Mouse (Mus musculus): ENCODE measurements around the gene Sarm1.

Gene Sarm1

DNA sequence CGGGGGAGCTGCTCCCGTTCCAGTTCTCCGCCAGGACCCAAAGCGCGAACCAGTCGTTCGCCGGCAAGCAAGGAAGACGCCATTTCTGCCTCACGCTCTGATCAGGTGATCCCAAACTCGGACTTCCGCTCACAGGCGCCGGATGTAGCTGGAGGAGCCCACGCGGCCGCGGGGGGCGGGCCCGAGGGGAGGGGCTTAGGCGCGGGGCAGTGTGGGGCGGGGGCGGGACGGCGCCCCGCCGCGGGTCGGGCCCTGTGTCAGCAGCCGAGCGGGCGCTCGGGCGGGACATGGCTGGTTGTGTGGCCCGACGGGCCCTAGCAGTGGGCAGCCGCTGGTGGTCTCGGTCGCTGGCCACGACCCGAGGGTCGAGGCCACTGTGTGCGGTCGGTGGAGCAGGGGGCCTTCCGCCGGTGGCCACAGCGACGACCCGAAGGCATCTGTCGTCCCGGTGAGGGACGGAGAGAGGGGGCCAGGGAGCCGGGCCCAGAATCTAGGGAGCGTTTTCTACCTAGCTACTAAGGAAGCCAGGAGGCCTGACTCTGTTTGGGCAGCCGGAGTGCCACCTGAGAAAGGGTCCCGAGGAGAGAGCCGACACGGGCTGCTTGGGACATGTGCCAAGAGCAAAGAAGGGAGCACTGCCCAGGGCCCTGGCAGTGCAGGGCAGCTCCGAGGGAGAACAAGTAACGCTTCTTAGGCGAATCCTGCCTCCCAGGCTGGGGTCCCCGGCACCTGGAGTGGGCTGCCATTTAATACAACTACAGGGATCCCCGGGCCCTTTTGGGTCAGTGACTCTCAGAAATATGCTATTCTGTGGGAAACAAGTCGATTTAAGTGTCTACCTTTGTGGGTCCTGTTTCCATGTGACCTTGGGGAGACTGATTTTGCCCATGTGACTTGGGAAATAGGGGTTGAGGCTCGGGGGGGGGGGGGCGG is 14.7 kb upstream of the Sarm1 start, which contains the start of the genes Tmem199 and Poldip2:
Gene Tmem199 (minus strand): TSS at position 148 of the 933 bp plus-strand sequence.
Gene Poldip2 (plus strand): TSS at position 169 of the 933 bp plus-strand sequence.
- DNase-seq (ENCODE audit: low spot score), result peak; percentile 90

DNA sequence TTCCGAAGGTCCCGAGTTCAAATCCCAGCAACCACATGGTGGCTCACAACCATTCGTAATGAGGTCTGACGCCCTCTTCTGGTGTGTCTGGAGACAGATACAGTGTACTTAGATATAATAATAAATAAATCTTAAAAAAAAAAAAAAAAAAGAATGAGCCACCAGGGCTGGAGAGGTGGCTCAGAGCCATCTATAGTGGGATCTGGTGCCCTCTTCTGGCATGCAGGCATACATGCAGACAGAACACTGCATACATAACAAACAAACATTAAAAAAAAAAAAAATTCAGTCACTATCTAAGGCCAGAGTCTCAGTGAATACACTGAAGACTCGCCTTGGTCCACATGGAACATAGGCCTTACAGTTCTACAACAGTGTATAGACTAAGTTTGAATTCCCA is 11.6 kb upstream of the Sarm1 start:
- no peak for DNase-seq (ENCODE audit: low spot score)

DNA sequence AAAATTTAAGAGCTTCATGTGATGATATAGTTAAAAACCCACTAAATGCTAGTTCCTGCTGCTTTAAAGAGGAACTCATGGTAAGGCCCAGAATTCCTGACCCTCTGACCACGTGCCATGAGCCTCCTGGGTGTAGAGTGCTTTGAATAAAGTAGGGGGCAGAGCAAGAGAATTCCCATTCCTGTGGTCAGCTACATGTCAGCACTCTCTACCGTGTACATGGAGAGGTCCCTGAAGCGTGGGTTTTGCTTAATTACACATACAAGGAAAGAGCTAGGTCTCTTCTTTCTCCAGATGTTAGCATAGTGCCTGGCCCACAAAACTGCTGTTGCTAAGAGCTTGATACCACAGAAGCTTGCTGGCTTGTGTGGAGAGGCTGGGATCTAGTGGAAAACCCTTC is 7.9 kb upstream of the Sarm1 start:
- DNase-seq (ENCODE audit: low spot score), result no peak

GRCm38 (mm10) chr11:78502909-78503650 is 5.5 kb upstream of the Sarm1 start, which contains the start of gene Sebox:
Sebox (plus strand) TSS chr11:78503447.
- no peak for DNase-seq (ENCODE audit: low spot score)

GRCm38 (mm10) chr11:78501529-78501928 is 4.0 kb upstream of the Sarm1 start:
- DNase-seq (ENCODE audit: low spot score), result no peak

GRCm38 (mm10) chr11:78500623-78501202 is 3.2 kb upstream of the Sarm1 start:
- no peak for DNase-seq (ENCODE audit: low spot score)

- DNase-seq (ENCODE audit: low spot score), result no peak
Measured at GRCm38 (mm10) chr11:78499543-78499942, 2.0 kb upstream of the Sarm1 start.

DNA sequence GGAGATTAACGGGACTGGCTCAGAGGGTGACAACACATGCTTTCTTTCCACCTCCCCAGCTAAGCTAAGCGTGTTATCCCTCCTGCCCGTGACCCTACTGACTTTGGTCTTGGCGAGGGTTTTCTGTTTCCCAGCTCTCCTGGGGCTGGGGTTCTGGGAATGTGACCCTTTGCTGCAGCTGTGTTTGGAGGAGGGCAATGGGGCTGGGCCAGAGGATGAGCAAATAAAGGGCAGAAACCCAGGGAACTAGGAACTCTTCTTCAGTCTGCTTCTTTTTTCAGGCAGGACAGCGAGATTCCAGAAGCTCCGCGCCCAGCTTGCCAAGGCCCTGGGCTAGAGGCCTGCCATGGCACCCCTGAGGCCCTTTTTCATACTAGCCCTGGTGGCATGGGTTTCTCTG is 1.4 kb upstream of the Sarm1 start, which contains the start of gene Vtn:
Gene Vtn (plus strand): TSS at position 88 of the 400 bp plus-strand sequence.
- no peak for DNase-seq (ENCODE audit: low spot score)

DNA sequence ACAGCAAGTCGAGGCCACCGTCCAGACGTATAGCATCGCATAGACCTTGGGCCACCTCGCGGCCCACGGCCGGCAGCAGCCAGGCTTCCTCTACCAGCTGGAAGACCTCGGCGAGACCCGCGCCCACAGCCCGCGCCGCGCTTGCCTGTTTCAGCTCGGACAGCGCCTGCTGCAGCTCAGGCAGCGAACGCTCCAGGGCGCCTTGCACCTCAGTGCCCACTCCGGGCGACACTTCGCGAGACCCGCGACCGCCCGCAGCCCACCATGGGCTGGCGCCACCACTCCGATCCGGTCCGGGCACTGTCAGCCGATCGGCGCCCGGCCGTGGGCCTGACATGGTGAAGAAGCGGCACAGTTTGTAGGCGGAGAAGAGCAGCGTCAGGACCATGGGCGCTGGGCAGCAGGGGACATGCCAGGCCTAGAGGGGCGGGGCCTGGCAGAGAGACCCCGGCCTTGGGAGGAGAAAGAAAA is 448 bp downstream of the Sarm1 start:
- DNase-seq (ENCODE audit: low spot score), result peak; percentile 37

GRCm38 (mm10) chr11:78495904-78496303 is 1.6 kb downstream of the Sarm1 start:
- peak; percentile 41 for DNase-seq (ENCODE audit: low spot score)

GRCm38 (mm10) chr11:78490781-78491241 is 6.7 kb downstream of the Sarm1 start:
- DNase-seq (ENCODE audit: low spot score), result peak; percentile 58

DNA sequence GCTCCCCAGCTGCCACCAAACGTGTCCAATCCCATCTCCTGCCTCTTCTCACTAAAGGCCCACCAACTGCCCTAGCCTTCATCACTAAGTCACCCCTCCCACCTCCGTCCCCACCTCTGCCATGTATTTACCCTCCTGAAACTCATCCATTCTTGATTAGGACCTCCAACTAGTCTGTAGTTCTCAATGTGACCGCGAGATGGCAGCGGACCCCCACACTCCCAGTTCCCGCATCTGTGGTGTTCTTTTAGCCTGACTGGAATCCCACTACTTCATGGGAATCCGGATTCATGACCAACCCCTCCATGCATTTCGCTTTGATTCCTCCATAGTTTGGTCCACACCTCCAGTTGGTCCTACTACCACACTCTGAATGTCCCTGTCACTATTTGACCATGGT is 9.4 kb downstream of the Sarm1 start:
- DNase-seq (ENCODE audit: low spot score), result peak; percentile 62

GRCm38 (mm10) chr11:78483639-78484038 is 13.9 kb downstream of the Sarm1 start:
- no peak for DNase-seq (ENCODE audit: low spot score)

DNA sequence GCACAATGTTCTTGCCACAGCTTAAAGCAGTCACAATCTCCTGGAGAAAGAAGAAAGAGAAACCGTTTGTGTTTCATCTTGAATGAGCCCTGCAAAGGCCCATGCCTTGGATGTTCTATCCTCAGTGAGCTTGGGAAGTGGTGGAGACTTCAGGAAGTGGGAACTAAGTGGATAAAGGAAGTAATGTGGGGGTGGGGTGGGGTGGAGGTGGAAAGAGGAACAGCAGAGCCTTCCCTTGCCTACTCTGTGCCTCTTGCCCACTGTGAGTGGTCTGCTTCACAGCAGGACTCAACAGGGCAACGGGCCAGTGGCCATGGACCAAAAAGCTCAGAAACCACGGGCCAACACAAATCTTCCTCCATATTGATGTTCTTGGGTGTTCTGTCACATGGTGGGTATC is 22.3 kb downstream of the Sarm1 start:
- DNase-seq (ENCODE audit: low spot score), result no peak

GRCm38 (mm10) chr11:78471326-78472103 is 26.0 kb downstream of the Sarm1 start:
- DNase-seq (ENCODE audit: low spot score), result no peak

DNA sequence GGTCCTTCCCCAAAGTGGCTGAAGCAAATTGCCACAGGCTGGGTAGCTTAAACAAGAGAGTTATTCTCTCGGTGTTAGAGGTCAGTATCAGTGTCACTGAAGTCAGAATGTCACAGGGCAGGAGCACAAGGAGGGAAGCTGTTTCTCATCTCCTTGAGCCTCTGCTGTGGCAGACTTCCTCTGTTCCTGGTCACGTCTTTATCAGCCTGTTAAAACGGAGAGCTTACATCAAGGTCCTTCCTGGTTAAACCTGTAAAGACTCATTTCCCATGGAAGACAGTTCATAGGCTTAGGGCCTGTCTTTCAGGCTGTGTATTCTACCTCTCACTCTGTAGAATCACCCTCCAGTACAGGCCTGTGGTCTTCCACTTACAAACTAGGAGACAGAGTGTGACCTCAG is 29.6 kb downstream of the Sarm1 start:
- DNase-seq (ENCODE audit: low spot score), result no peak

DNA sequence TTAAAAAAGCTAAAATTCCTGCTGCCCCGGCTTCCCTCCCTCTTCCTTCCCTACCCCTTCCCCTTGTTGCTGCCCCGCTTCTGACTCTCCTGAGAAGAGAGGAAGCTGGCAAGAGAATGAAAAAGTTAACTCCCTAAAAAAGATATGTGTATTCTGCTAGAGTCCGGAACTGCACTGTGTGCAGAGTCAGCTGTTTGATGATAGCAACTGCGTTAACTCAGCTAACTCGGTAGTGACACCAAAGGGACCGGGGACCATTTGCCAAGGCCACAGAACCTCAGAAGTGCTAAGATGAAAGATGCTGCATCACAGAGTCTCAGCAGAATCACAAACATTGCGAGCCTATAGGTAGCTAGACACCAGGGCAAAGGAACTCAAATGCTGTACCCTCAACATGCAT is 30.0 kb downstream of the Sarm1 start:
- DNase-seq (ENCODE audit: low spot score), result no peak

- no peak for DNase-seq (ENCODE audit: low spot score)
Measured at GRCm38 (mm10) chr11:78466242-78466912, 31.2 kb downstream of the Sarm1 start.

DNA sequence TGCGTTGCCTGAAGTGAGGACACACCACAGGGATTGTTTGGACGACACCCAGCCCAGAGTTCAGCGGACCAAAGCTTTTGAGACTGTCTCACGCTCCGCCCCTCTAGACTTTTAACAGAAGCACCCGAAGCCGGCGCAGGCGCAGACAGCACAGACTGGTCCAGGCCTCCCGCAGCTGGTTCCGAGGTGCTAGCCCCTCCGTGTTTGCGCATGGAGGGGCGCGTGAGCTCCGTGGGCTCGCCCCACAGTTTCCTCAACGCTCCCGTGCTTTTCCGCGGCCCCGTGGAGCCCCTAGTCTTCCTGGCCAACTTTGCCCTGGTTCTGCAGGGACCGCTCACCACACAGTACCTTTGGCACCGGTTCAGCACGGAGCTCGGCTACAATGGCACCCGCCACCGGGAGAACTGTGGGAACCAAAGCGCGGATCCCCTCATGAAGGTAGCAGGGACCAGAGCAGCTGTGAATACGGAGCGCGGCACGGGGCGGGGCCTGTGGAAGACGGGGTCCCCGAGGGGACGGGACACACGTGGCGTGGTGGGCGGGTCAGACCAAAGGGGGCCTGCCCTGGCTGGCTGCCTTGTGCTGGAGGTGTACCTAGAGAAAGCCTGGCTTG is 31.9 kb downstream of the Sarm1 start, which contains the start of gene Slc46a1:
Gene Slc46a1 (plus strand): TSS at position 130 of the 613 bp plus-strand sequence.
- peak; percentile 87 for DNase-seq (ENCODE audit: low spot score)

- DNase-seq (ENCODE audit: low spot score), result no peak
Measured at GRCm38 (mm10) chr11:78465116-78465515, 32.4 kb downstream of the Sarm1 start.
